7 mouse cellular contexts compared by ENCODE assay signal in genomic region chr3:90079133-90079762, GRCm38 (mm10). TPM values are rescaled to one million over a fixed set of nuclear protein-coding genes. Genes with fewer than 3 reads are reported as not detected.
DNase-seq lines count a peak whose midpoint lies in the region; ATAC-seq and TF ChIP-seq lines count a peak whose summit lies in the region.

No protein-coding gene starts in this region.

- H3K27ac ChIP-seq in embryonic facial prominence, embryonic 10.5 days (replicated peaks), result peak overlapping the region; percentile 91
- peak overlapping the region; percentile 99 for H3K27ac ChIP-seq in intestine, postnatal 0 days (ENCODE audit: low read depth, low read length)
- peak overlapping the region; percentile 91 for H3K27ac ChIP-seq in midbrain, embryonic 12.5 days (replicated peaks)
- peak overlapping the region; percentile 97 for H3K27ac ChIP-seq in small intestine, adult 2 months (ENCODE audit: insufficient read depth, low read depth, low read length)

- under 1% methylated on average over 33 of the region's 33 CpGs for WGBS in embryonic facial prominence, embryonic 10.5 days
- WGBS in intestine, postnatal 0 days, result 0% methylated on average over 31 of the region's 33 CpGs
- WGBS in midbrain, embryonic 12.5 days, result under 1% methylated on average over 33 of the region's 33 CpGs
- under 1% methylated on average over 33 of the region's 33 CpGs for WGBS in small intestine, adult 2 months

- intact Hi-C loops in left cerebral cortex, postnatal 4 days (cut with DNase I), result loop anchor here (5.0 kb wide), 1 partner anchor 127 kb away; no protein-coding TSS in a partner anchor

- TF ChIP-seq POLR2A in small intestine, adult 2 months (IDR thresholded peaks at IDR 0.05; ENCODE audit: low read depth, low read length), result peak; percentile 52

- H3K4me1 ChIP-seq in embryonic facial prominence, embryonic 10.5 days, result peaks cover 60% of the 10 kb centered on the region
- H3K4me1 ChIP-seq in intestine, postnatal 0 days (replicated peaks; ENCODE audit: control insufficient read depth, insufficient read depth, low read length), result peaks cover 13% of the 10 kb centered on the region; the same call in 1 of the 2 replicates
- peaks cover 49% of the 10 kb centered on the region for H3K4me1 ChIP-seq in midbrain, embryonic 12.5 days
- H3K4me1 ChIP-seq in small intestine, adult 2 months (ENCODE audit: control insufficient read depth, insufficient read depth, insufficient read length, low read length), result peaks cover 13% of the 10 kb centered on the region; the same call in 1 of the 2 replicates

- peak; percentile 96 for DNase-seq in adrenal gland, postnatal 10 days
- DNase-seq in embryonic facial prominence, embryonic 10.5 days (ENCODE audit: low spot score), result peak; percentile 98
- peak; percentile 65 for DNase-seq in gonadal fat pad, adult 2 months (ENCODE audit: low read depth)
- peak; percentile 93 for DNase-seq in left cerebral cortex, postnatal 4 days

- peak overlapping the region; percentile 91 for H3K4me3 ChIP-seq in embryonic facial prominence, embryonic 10.5 days
- peak overlapping the region; percentile 94 for H3K4me3 ChIP-seq in intestine, postnatal 0 days (ENCODE audit: low read depth, low read length)
- peak overlapping the region; percentile 80 for H3K4me3 ChIP-seq in midbrain, embryonic 12.5 days
- H3K4me3 ChIP-seq in small intestine, adult 2 months (ENCODE audit: low read depth, low read length), result peak overlapping the region; percentile 76

- TF ChIP-seq CTCF in intestine, postnatal 0 days (IDR thresholded peaks at IDR 0.05; ENCODE audit: low read depth), result peak; percentile 51
- no peak for TF ChIP-seq CTCF in small intestine, adult 2 months (IDR thresholded peaks at IDR 0.05; ENCODE audit: extremely low read depth, insufficient read length, insufficient replicate concordance, low read depth, low read length)

- H3K9me3 ChIP-seq in embryonic facial prominence, embryonic 10.5 days, result no peaks in the 10 kb centered on the region
- H3K9me3 ChIP-seq in intestine, postnatal 0 days (ENCODE audit: control insufficient read depth), result no peaks in the 10 kb centered on the region
- H3K9me3 ChIP-seq in midbrain, embryonic 12.5 days, result no peaks in the 10 kb centered on the region

- H3K4me2 ChIP-seq in intestine, postnatal 0 days (replicated peaks; ENCODE audit: low read depth), result peak overlapping the region; percentile 72
- H3K4me2 ChIP-seq in midbrain, embryonic 12.5 days (replicated peaks), result peak overlapping the region; percentile 91

- H3K27me3 ChIP-seq in embryonic facial prominence, embryonic 10.5 days (replicated peaks; ENCODE audit: low read depth, poor library complexity, severe bottlenecking), result no peaks in the 10 kb centered on the region
- no peaks in the 10 kb centered on the region for H3K27me3 ChIP-seq in intestine, postnatal 0 days (replicated peaks; ENCODE audit: control insufficient read depth, insufficient read depth, low read length)
- no peaks in the 10 kb centered on the region for H3K27me3 ChIP-seq in midbrain, embryonic 12.5 days
- H3K27me3 ChIP-seq in small intestine, adult 2 months (ENCODE audit: control insufficient read depth, insufficient read depth, low read length), result no peaks in the 10 kb centered on the region

- H3K36me3 ChIP-seq in embryonic facial prominence, embryonic 10.5 days (replicated peaks), result peaks cover 31% of the 10 kb centered on the region
- no peaks in the 10 kb centered on the region for H3K36me3 ChIP-seq in intestine, postnatal 0 days (ENCODE audit: control insufficient read depth, insufficient read depth)
- H3K36me3 ChIP-seq in midbrain, embryonic 12.5 days, result no peaks in the 10 kb centered on the region
- no peaks in the 10 kb centered on the region for H3K36me3 ChIP-seq in small intestine, adult 2 months (ENCODE audit: control insufficient read depth, insufficient read depth, low read length)

- H3K9ac ChIP-seq in intestine, postnatal 0 days (ENCODE audit: low read depth, low read length), result peak overlapping the region; percentile 93
- peak overlapping the region; percentile 86 for H3K9ac ChIP-seq in midbrain, embryonic 12.5 days (replicated peaks)

- ATAC-seq in intestine, postnatal 0 days, result peak; percentile 85
- peak; percentile 98 for ATAC-seq in midbrain, embryonic 12.5 days (ENCODE audit: low FRiP score, low read depth)

RNA-seq across cellular contexts. Expression of gene Tpm3, which starts 6.8 kb away (rescaled TPM):
- total RNA-seq in adrenal gland, postnatal 10 days (2021), result 100 to 1,000 TPM; 165 to 251 TPM
- polyA plus RNA-seq in embryonic facial prominence, embryonic 10.5 days (2016; fragmentation: Nextera tagmentation; extraction: Ambion mirVana), result 597 and 601 TPM in 2 replicates
- 117 and 128 TPM in 2 replicates for polyA plus RNA-seq in gonadal fat pad, adult 2 months (2012; rRNA removed)
- 311 and 332 TPM in 2 replicates for polyA plus RNA-seq in intestine, postnatal 0 days (2015; fragmentation: Nextera tagmentation; extraction: Ambion mirVana)
- total RNA-seq in left cerebral cortex, postnatal 4 days (2021), result 100 to 1,000 TPM; 291 to 310 TPM
- polyA plus RNA-seq in midbrain, embryonic 12.5 days (2016; fragmentation: Nextera tagmentation; extraction: Ambion mirVana), result 454 and 459 TPM in 2 replicates
- 45.4 and 101 TPM in 2 replicates for polyA plus RNA-seq in small intestine, adult 2 months (2012; rRNA removed)

RNA-seq across cellular contexts. Expression of gene Nup210l, which starts 24.7 kb away (rescaled TPM):
- under 1 TPM; 0.24 to 0.42 TPM for total RNA-seq in adrenal gland, postnatal 10 days (2021)
- polyA plus RNA-seq in embryonic facial prominence, embryonic 10.5 days (2016; fragmentation: Nextera tagmentation; extraction: Ambion mirVana), result 0.55 and 0.59 TPM in 2 replicates
- polyA plus RNA-seq in gonadal fat pad, adult 2 months (2012; rRNA removed), result 0.30 and 0.41 TPM in 2 replicates
- 0.03 TPM in 1 of 2 replicates, not detected in the other for polyA plus RNA-seq in intestine, postnatal 0 days (2015; fragmentation: Nextera tagmentation; extraction: Ambion mirVana)
- total RNA-seq in left cerebral cortex, postnatal 4 days (2021), result under 1 TPM; 0.46 to 0.50 TPM
- polyA plus RNA-seq in midbrain, embryonic 12.5 days (2016; fragmentation: Nextera tagmentation; extraction: Ambion mirVana), result 0.54 and 0.57 TPM in 2 replicates
- 0.10 and 0.15 TPM in 2 replicates for polyA plus RNA-seq in small intestine, adult 2 months (2012; rRNA removed)

RNA-seq across cellular contexts. Expression of gene Ubap2l, which starts 26.8 kb away (rescaled TPM):
- total RNA-seq in adrenal gland, postnatal 10 days (2021), result 100 to 1,000 TPM; 152 to 166 TPM
- 240 and 243 TPM in 2 replicates for polyA plus RNA-seq in embryonic facial prominence, embryonic 10.5 days (2016; fragmentation: Nextera tagmentation; extraction: Ambion mirVana)
- polyA plus RNA-seq in gonadal fat pad, adult 2 months (2012; rRNA removed), result 116 and 119 TPM in 2 replicates
- 112 and 117 TPM in 2 replicates for polyA plus RNA-seq in intestine, postnatal 0 days (2015; fragmentation: Nextera tagmentation; extraction: Ambion mirVana)
- total RNA-seq in left cerebral cortex, postnatal 4 days (2021), result 100 to 1,000 TPM; 212 to 217 TPM
- polyA plus RNA-seq in midbrain, embryonic 12.5 days (2016; fragmentation: Nextera tagmentation; extraction: Ambion mirVana), result 207 and 222 TPM in 2 replicates
- 26.4 and 52.2 TPM in 2 replicates for polyA plus RNA-seq in small intestine, adult 2 months (2012; rRNA removed)

RNA-seq across cellular contexts. Expression of gene 4933434E20Rik, which starts 27.8 kb away (rescaled TPM):
- 10 to 100 TPM; 64.6 to 66.5 TPM for total RNA-seq in adrenal gland, postnatal 10 days (2021)
- polyA plus RNA-seq in embryonic facial prominence, embryonic 10.5 days (2016; fragmentation: Nextera tagmentation; extraction: Ambion mirVana), result 181 and 195 TPM in 2 replicates
- polyA plus RNA-seq in gonadal fat pad, adult 2 months (2012; rRNA removed), result 72.5 and 74.7 TPM in 2 replicates
- 128 and 130 TPM in 2 replicates for polyA plus RNA-seq in intestine, postnatal 0 days (2015; fragmentation: Nextera tagmentation; extraction: Ambion mirVana)
- total RNA-seq in left cerebral cortex, postnatal 4 days (2021), result 10 to 100 TPM; 72.3 to 83.5 TPM
- polyA plus RNA-seq in midbrain, embryonic 12.5 days (2016; fragmentation: Nextera tagmentation; extraction: Ambion mirVana), result 185 and 204 TPM in 2 replicates
- 12.9 and 18.1 TPM in 2 replicates for polyA plus RNA-seq in small intestine, adult 2 months (2012; rRNA removed)

Comparison
In these comparisons a context has a peak if more than half of its experiments do, and no peak if none do; other contexts are left out.
1. Peak in every context shown above with its lines: DNase-seq, ATAC-seq, H3K4me3 ChIP-seq and H3K27ac ChIP-seq.